Mouse (Mus musculus): Measurements from ENCODE around the gene Fgf12.

The Fgf12 gene

DNA sequence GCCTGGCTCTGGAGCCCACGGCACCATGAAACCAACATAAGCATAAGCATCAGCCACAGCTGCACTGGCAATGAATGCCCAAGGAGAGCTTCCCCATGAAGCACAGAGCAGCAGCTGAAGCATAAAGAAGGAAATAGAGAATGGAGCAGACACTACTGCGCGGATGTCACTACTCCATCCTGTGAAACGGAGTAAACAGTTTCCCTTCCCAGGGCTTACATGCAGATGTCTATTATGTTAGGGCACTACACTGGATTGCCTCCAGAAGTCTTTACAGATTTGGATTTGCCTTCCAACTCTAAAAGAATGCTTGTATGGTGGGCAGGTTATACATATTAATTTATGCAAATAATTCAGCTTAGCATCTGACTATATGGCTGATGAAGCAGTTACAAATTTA lies 441.2 kb downstream of the Fgf12 start:
- no peak for DNase-seq (ENCODE audit: low spot score)

DNA sequence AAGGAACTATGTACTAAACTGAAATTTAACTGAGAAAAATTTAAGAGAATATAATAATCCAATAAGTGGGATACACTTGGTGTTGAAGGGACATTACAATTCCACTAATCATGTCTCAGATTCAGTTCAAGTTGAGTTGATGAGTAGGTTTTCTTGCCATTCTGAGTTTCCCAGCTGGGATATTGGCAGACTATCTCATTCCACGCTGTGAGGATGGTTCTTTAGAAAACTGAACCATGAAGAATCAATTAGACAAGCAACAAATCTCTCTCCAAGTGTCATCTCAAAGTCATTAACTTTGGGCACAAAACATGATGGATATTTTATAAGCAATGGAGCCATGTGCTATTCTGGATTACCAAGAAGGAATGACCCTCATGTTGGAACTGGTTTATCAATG lies 449.0 kb downstream of the Fgf12 start:
- DNase-seq (ENCODE audit: low spot score) = no peak

GRCm38 (mm10) chr16:28289689-28290330 lies 463.1 kb downstream of the Fgf12 start:
- DNase-seq (ENCODE audit: low spot score) = no peak

GRCm38 (mm10) chr16:28257904-28258303 lies 495.0 kb downstream of the Fgf12 start:
- no peak for DNase-seq (ENCODE audit: low spot score)

DNA sequence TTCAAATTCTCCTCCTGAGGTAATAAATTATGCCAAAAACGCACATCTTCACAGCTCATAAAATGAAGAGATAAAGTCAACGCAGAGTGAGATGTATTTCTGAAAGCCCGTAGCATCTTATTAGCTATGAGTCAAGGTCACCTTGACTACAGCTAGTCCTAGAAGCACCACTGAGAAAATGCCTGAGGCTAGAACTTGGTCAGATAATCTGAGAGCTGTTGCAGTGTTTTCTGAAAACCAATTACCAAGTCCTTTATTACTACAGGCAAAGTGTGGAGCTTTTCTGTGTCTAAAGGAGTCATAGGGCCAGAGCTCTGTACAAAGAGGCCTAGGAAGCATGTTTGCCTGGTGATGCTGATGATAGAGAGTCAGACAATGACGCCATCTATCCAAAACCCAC lies 498.6 kb downstream of the Fgf12 start:
- no peak for DNase-seq (ENCODE audit: low spot score)

DNA sequence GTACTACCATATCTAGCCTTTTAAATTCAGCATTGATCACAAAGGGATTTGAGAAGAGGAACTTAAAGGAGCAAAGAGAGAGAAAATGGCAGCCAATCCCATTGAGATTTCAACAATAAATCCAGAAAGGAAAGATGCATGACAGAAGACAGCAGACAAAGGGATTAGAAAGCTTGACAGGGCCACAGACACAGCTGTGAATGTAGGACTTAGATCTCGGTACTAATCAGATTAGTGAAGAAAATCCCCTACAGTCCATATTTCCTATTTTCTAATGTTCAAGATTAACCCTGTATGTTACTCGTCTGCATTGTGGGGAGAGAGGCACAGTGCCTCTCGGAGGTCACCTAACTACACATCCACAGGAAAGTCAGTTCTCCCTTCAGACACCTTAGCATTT lies 500.9 kb downstream of the Fgf12 start:
- DNase-seq (ENCODE audit: low spot score) = no peak

DNA sequence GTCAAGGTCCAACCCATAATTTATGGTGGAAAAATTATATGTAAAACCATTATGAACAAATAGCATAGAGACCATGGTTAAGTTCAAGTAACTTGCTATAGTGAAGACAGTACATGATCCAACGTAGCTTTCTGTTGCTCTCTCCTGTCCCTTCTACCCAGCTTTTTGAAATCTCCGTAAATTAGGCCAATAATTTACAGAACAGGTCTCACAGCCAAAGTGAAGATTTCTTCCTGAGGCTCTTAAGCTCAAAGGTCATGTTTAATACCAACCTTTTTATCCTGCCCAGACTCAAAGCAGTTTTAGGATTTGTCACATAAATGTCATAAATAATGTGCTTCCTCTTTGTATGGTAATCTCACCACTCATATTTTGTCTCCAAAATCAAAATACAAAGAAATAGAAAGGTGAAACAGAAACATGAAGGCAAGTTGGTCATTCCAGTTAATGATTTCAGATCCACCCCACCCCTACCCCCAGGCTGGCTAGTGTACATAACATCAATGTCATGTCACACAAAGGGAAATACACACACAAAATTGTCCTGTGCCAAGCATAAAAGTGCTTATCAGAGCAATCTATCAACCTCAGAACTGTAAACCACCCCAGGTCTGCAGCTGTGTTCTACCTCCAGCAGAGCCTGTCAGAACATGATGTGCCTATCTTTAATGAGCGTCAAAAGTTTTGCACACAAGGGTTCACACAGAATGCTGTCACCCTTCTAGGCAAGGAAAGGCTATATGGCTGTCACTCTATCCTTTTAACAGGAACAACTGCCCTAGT lies 509.8 kb downstream of the Fgf12 start:
- DNase-seq (ENCODE audit: low spot score) = no peak

- no peak for DNase-seq (ENCODE audit: low spot score)
Measured at GRCm38 (mm10) chr16:28239382-28239781, 513.5 kb downstream of the Fgf12 start.

DNA sequence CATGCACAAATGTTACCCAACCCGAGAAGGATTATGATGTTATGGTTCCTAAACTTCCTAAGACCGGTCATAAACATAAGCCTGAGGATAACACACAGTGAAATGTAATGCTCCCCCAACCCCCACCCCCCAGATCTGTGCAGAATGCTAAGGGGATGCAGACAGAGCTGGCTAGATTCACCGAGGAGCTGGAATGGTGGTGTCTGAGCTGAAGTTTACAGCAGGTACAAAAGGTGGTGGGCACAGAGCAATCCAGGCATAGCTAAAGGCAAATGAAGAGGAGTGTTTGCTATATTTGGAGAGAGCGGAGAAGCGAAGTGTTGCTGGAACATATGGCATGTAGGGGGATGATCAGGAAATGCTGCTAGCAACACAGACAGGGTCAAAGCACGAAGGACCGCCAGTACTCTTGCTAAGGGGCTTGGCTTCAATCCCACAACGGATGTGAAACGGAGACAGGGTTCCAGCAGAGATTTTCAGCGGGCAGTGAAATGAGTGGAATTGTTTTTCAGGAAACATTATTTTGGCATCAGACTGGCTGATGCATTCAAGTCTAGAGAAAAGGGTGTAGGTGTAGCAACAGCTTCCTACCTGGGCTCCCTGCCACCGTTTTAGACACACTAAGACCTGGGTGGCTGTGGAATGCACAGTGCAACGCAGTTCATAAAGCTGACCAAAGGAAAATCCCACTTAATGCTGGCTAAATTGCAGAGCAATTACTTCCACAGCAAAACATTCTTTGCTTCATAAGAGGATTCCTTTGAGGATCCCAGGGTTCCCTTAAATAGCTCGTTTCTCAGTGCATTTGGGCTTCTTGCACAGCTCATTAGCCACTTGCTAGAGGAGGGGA lies 514.6 kb downstream of the Fgf12 start:
- DNase-seq (ENCODE audit: low spot score) = peak; percentile 5

DNA sequence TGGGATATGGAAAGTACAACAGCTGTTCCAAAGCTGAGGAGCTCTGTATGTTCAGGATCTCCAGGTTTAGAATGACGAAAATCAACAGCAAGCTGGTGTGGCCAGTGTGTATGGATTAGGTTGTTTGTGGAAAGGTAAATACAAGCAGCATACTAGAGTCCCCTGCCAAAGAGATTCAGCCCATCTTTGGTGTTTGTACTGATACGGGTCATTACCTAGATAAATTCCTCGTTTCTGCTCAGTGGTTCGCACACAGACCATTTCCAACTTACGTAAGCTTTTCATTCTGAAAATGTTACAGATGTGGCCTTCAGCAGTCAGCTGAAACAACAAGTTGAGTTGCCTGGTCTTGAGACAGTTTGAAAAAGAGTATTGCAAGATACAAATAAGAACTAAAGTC lies 536.9 kb downstream of the Fgf12 start:
- DNase-seq (ENCODE audit: low spot score) = peak; percentile 6

DNA sequence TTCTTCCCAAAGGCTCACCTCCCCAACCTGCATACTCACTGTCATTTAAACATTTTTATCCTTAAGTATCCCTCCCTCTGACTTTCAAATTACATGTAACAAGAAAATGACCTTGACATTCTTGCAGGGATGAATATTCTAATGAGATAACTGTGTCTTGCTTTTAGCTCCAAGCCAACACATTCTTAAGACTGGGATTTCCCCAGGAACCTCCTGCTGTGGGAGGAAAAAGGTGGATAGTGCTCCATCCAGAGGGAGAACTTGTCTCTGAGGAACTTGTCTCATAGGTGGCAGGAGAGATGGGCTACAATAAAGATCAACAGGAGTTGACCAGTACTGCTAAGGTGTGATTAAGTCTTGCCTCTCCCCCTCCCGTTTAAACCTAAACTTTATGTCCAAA lies 540.5 kb downstream of the Fgf12 start:
- DNase-seq (ENCODE audit: low spot score) = no peak

GRCm38 (mm10) chr16:28156443-28156842 lies 596.4 kb downstream of the Fgf12 start:
- no peak for DNase-seq (ENCODE audit: low spot score)

- DNase-seq (ENCODE audit: low spot score) = peak; percentile 23
Measured at GRCm38 (mm10) chr16:28140972-28141371, 611.9 kb downstream of the Fgf12 start.

- DNase-seq (ENCODE audit: low spot score) = no peak
Measured at GRCm38 (mm10) chr16:28127006-28127405, 625.9 kb downstream of the Fgf12 start.
